Mouse (Mus musculus): ENCODE measurements around the gene Rhoa.

DNA sequence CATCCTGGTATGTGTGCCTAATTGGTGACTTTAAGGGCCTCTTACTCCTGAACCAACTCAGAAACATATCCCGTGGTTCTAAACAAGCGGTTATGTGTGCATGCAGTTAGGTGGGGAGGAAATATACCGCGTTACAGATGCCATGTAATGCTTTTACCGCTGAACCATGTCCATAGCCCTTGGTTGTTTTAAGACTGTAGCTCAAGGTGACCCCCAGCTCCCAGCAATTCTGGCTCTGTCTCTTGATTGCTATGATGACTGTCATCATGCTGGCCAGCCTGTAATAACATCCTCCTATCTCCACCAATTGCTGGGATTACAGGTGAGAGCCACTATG, 35.2 kb downstream of the Rhoa start:
- no peak for TF ChIP-seq POLR2A (IDR thresholded peaks at IDR 0.05; ENCODE audit: control insufficient read depth, extremely low read depth, insufficient read depth, low read length, poor library complexity)
- TF ChIP-seq CTCF (IDR thresholded peaks at IDR 0.05; ENCODE audit: borderline replicate concordance, control insufficient read depth, extremely low read depth, insufficient read depth, low read length, poor library complexity), result no peak

Measured in thymus, adult 2 months (tissue).